Mouse (Mus musculus): ENCODE data around the gene Tap2. TPM values are rescaled to one million over a fixed set of nuclear protein-coding genes. Genes with fewer than 3 reads are reported as not detected.
"Not testable (repeated sequence)": the region's sequence is repeated elsewhere in the genome, so short reads cannot be mapped to it uniquely, and the experiment has no call there.

Gene Tap2
- polyA plus RNA-seq, 1 experiment from 2014 or later, result 1.9 TPM

- WGBS, result 89% methylated on average over 8 of the region's 8 CpGs
- no peak overlapping the region for H3K4me3 ChIP-seq (replicated peaks)
- no peaks in the 10 kb centered on the region for H3K9me3 ChIP-seq (replicated peaks)
- no peaks in the 10 kb centered on the region for H3K36me3 ChIP-seq
- no peak for ATAC-seq (ENCODE audit: low FRiP score)
- H3K4me1 ChIP-seq, result no peaks in the 10 kb centered on the region; the same call in 1 of the 2 replicates
- H3K27me3 ChIP-seq (replicated peaks), result peaks cover 24% of the 10 kb centered on the region
- H3K4me2 ChIP-seq, result no peak overlapping the region
- no peak overlapping the region for H3K9ac ChIP-seq (replicated peaks)
- H3K27ac ChIP-seq (replicated peaks), result no peak overlapping the region
Measured at GRCm38 (mm10) chr17:34217216-34217928, 14.0 kb downstream of the Tap2 start.

- peaks cover 18% of the 10 kb centered on the region for H3K27me3 ChIP-seq (replicated peaks)
- no peak overlapping the region for H3K4me3 ChIP-seq (replicated peaks)
- no peak overlapping the region for H3K27ac ChIP-seq (replicated peaks)
- H3K4me2 ChIP-seq, result no peak overlapping the region
- H3K9me3 ChIP-seq (replicated peaks), result no peaks in the 10 kb centered on the region
- ATAC-seq (ENCODE audit: low FRiP score), result no peak
- H3K9ac ChIP-seq (replicated peaks), result no peak overlapping the region
- WGBS, result 92% methylated on average over 5 of the region's 5 CpGs
- no peaks in the 10 kb centered on the region; the same call in 1 of the 2 replicates for H3K4me1 ChIP-seq
- H3K36me3 ChIP-seq, result no peaks in the 10 kb centered on the region
Measured at GRCm38 (mm10) chr17:34217986-34218385, 14.7 kb downstream of the Tap2 start.

- 78% methylated on average over 11 of the region's 11 CpGs for WGBS
- H3K27me3 ChIP-seq (replicated peaks), result peaks cover 14% of the 10 kb centered on the region
- no peaks in the 10 kb centered on the region for H3K36me3 ChIP-seq
- no peaks in the 10 kb centered on the region for H3K9me3 ChIP-seq (replicated peaks)
- H3K4me1 ChIP-seq, result no peaks in the 10 kb centered on the region; the same call in 1 of the 2 replicates
- H3K4me3 ChIP-seq (replicated peaks), result no peak overlapping the region
- H3K27ac ChIP-seq (replicated peaks), result no peak overlapping the region
- no peak overlapping the region for H3K9ac ChIP-seq (replicated peaks)
- no peak for ATAC-seq (ENCODE audit: low FRiP score)
- H3K4me2 ChIP-seq, result no peak overlapping the region
Measured at GRCm38 (mm10) chr17:34218675-34219074, 15.3 kb downstream of the Tap2 start.

- ATAC-seq (ENCODE audit: low FRiP score); H3K9me3 ChIP-seq (replicated peaks); H3K9ac ChIP-seq (replicated peaks); H3K4me1 ChIP-seq; H3K36me3 ChIP-seq; H3K4me3 ChIP-seq (replicated peaks); H3K4me2 ChIP-seq; H3K27ac ChIP-seq (replicated peaks): not testable (repeated sequence)
- peaks cover 10% of the 10 kb centered on the region for H3K27me3 ChIP-seq (replicated peaks)
- 90% methylated on average over 7 of the region's 11 CpGs for WGBS
Measured at GRCm38 (mm10) chr17:34219096-34219495, 15.8 kb downstream of the Tap2 start.

GRCm38 (mm10) chr17:34219801-34220200 lies 16.5 kb downstream of the Tap2 start:
- H3K9ac ChIP-seq (replicated peaks); H3K9me3 ChIP-seq (replicated peaks); H3K36me3 ChIP-seq; ATAC-seq (ENCODE audit: low FRiP score); H3K4me1 ChIP-seq; H3K4me3 ChIP-seq (replicated peaks); H3K27ac ChIP-seq (replicated peaks); H3K27me3 ChIP-seq (replicated peaks); H3K4me2 ChIP-seq: not testable (repeated sequence)
- 96% methylated on average over 3 of the region's 7 CpGs for WGBS

- WGBS, result 98% methylated on average over 6 of the region's 16 CpGs
- not testable (repeated sequence) for H3K27me3 ChIP-seq (replicated peaks); H3K4me1 ChIP-seq; ATAC-seq (ENCODE audit: low FRiP score); H3K4me2 ChIP-seq; H3K27ac ChIP-seq (replicated peaks); H3K9ac ChIP-seq (replicated peaks); H3K4me3 ChIP-seq (replicated peaks); H3K9me3 ChIP-seq (replicated peaks); H3K36me3 ChIP-seq
Measured at GRCm38 (mm10) chr17:34220401-34220800, 17.1 kb downstream of the Tap2 start.

- Histone ChIP-seq H3K9ac (replicated peaks) (no peak overlapping the region), H3K27ac (replicated peaks) (no peak overlapping the region), H3K36me3 (no peaks in the 10 kb centered on the region), H3K9me3 (replicated peaks) (no peaks in the 10 kb centered on the region), H3K4me3 (replicated peaks) (no peak overlapping the region), H3K4me1 (no peaks in the 10 kb centered on the region), H3K4me2 (no peak overlapping the region), H3K27me3 (replicated peaks) (no peaks in the 10 kb centered on the region)
- ATAC-seq (ENCODE audit: low FRiP score), result no peak
- 94% methylated on average over 3 of the region's 3 CpGs for WGBS
Measured at GRCm38 (mm10) chr17:34224816-34225215, 21.5 kb downstream of the Tap2 start.

- H3K27me3 ChIP-seq (replicated peaks), result no peaks in the 10 kb centered on the region
- ATAC-seq (ENCODE audit: low FRiP score), result no peak
- no peaks in the 10 kb centered on the region for H3K36me3 ChIP-seq
- H3K4me1 ChIP-seq, result no peaks in the 10 kb centered on the region
- no peak overlapping the region for H3K4me2 ChIP-seq
- no peaks in the 10 kb centered on the region for H3K9me3 ChIP-seq (replicated peaks)
- H3K4me3 ChIP-seq (replicated peaks), result no peak overlapping the region
- 95% methylated on average over 8 of the region's 8 CpGs for WGBS
- H3K9ac ChIP-seq (replicated peaks), result no peak overlapping the region
- H3K27ac ChIP-seq (replicated peaks), result no peak overlapping the region
Measured at GRCm38 (mm10) chr17:34225426-34225825, 22.1 kb downstream of the Tap2 start.

GRCm38 (mm10) chr17:34225911-34226310 lies 22.6 kb downstream of the Tap2 start:
- not testable (repeated sequence) for ATAC-seq (ENCODE audit: low FRiP score)
- WGBS, result 96% methylated on average over 14 of the region's 23 CpGs

GRCm38 (mm10) chr17:34230971-34231370 lies 27.6 kb downstream of the Tap2 start:
- H3K27me3 ChIP-seq (replicated peaks); H3K9ac ChIP-seq (replicated peaks); H3K27ac ChIP-seq (replicated peaks); H3K4me1 ChIP-seq; H3K9me3 ChIP-seq (replicated peaks); H3K4me2 ChIP-seq; ATAC-seq (ENCODE audit: low FRiP score); H3K36me3 ChIP-seq; H3K4me3 ChIP-seq (replicated peaks): not testable (repeated sequence)
- WGBS, result 98% methylated on average over 9 of the region's 9 CpGs

More at GRCm38 (mm10) chr17:34225911-34226310, 22.6 kb downstream of the Tap2 start:
- H3K27me3 ChIP-seq (replicated peaks); H3K27ac ChIP-seq (replicated peaks); H3K4me1 ChIP-seq; H3K4me2 ChIP-seq; H3K9ac ChIP-seq (replicated peaks); H3K36me3 ChIP-seq; H3K9me3 ChIP-seq (replicated peaks); H3K4me3 ChIP-seq (replicated peaks): not testable (repeated sequence)

- H3K4me2 ChIP-seq; H3K27ac ChIP-seq (replicated peaks); H3K36me3 ChIP-seq; H3K9ac ChIP-seq (replicated peaks); ATAC-seq (ENCODE audit: low FRiP score); H3K4me3 ChIP-seq (replicated peaks); H3K9me3 ChIP-seq (replicated peaks); H3K27me3 ChIP-seq (replicated peaks); H3K4me1 ChIP-seq: not testable (repeated sequence)
- WGBS, result 78% methylated on average over 6 of the region's 7 CpGs
Measured at GRCm38 (mm10) chr17:34232021-34232420, 28.7 kb downstream of the Tap2 start.

- Histone ChIP-seq H3K4me3 (replicated peaks) (no peak overlapping the region), H3K4me2 (no peak overlapping the region), H3K27me3 (replicated peaks) (no peaks in the 10 kb centered on the region), H3K9me3 (replicated peaks) (no peaks in the 10 kb centered on the region), H3K36me3 (no peaks in the 10 kb centered on the region), H3K9ac (replicated peaks) (no peak overlapping the region), H3K27ac (replicated peaks) (no peak overlapping the region), H3K4me1 (no peaks in the 10 kb centered on the region)
- no peak; the same call in 1 of the 2 replicates for ATAC-seq (ENCODE audit: low FRiP score)
- 57% methylated on average over 9 of the region's 9 CpGs for WGBS
Measured at GRCm38 (mm10) chr17:34234926-34235325, 31.6 kb downstream of the Tap2 start.
